Mouse (Mus musculus) embryo, embryonic 11.5 days (tissue): ENCODE results near the gene Actrt2.

Experiments
- DNase-seq: peaks from one replicate; pipeline ENCODE4 v3.0.0-alpha.2; 2012; ENCODE audit warnings: low read depth, low spot score

Actrt2 gene

DNA sequence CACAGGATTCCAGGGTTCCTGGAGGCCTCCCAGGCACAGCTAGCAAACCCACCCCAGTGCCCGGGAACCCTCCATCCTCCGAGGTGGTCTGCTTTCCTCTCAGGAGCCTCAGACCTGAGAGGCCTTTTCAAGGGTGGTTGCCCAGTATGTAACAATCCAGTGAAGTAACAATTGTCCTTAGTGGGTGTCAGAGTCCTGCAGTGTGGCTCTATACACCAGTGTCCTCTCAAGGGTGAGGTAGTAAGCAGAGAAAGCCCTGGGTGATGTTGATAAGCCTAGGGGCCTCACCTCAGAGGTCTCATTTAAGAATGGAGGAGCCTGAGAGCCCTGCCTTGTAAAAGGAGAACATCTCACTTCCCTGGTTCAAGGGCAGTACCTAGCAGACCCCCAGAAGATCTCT, at the start of gene Actrt2:
TSS of gene Actrt2 (minus strand) at position 101 of the 400 bp plus-strand sequence.
- no peak for DNase-seq

DNA sequence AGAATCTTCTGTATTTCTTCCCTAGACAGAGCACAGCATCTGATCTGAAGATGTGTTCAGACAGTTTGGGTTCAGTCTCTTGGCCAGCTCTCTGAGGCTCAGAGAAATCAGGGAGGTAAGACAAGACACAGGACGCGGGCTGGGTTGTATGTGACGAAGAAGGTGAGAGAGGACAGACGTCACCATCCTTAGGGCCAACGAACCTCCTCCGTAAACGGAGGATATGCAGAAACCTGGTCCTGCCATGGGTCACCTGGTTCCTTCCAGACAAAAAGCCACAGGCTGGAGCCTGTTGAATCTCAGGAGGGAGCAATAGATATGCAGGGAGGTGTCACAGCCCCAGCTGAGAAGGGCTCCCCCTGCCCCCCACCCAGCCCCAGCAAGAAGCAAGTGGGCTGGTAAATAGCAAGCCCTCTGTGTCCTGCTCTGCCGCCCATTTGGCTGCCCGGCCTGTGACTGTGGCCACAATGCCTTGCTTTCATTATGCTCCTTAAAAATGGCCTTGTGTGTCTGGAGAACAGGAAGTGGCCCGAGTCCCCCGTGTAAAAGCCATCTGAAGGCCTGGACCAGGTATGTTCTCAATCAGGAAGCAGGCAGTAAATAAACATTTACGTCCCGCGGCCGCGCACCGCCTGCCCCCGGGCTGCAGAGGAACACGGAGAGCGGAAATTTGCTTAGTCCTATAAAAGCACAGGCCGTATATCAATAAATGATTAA, 41.9 kb upstream of the Actrt2 start:
- no peak for DNase-seq

DNA sequence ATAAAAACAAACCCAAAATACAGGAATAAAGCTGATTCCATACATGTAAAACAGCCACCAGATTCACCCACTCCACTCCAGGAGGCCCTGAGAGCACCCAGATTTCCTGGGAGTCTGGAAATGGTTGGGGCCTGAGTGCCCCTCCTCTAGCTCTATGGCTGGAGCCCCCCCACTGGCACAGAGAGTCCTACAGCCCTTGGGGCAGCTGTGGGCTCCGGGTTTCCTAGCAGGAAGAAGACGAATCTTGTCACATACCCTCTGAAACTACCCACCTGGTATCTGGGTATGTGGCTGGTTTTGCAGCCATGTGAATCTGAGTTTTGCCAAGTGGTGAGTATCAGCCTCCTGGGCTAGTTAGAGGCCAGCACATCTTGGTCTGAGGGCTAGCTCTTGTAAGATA, 41.1 kb upstream of the Actrt2 start:
- no peak for DNase-seq

DNA sequence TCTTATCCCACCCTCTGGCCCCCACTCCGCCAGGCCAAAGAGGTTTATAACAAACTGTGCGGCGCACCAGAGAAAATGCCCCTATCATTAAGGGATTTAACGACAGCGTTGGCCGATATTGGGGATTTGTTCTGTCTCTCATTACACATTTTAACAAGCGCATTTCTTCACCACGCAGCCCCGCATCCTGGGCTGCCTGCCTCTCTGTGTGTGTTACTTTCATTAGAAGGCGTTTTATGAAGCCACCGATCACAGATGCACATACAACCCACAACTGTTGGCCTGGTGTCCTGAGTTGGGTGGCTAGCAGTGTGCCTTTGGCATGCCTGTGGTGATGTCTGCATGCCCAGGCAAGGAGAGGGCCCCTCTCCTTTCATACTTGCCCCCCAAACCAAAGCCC, 40.6 kb upstream of the Actrt2 start:
- DNase-seq: no peak

DNA sequence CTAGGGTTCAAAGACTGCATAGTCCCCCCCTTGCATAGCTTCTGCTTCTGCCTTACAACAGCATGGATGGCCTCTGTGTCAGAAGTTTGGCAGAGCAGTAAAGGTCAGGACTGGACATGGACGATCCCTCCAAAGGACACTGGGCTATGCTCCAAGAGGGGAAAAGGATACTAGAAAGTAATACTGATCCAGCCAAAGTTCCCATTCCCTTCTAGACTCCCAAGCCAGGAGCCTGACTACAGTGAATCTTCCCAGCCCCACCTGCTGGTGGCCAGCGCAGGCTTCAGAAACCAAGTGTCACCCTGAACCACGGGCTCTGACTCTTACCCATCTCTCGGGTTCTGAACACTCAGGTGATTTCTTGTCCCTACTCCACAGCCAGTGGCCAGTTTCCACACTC, 39.9 kb upstream of the Actrt2 start:
- DNase-seq: no peak

DNA sequence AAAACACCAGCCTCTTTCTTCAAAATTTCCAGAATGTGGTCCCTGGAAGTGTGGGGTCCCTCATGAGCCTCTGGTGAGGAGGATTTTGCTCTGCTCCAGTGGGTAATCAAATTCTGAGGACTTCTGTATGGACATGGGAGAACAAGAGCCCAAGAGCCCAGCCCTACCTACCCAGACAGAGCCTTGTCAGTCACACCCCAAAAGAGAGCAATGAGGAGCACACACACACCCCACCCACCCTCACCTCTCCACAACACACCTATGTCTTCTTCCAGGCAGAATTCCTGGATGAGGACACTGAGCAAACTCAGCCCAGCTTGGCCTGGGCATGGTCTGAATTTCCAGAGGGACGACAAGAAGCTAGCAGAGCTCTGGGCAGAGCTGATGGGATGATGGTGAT, 38.8 kb upstream of the Actrt2 start:
- no peak for DNase-seq

DNA sequence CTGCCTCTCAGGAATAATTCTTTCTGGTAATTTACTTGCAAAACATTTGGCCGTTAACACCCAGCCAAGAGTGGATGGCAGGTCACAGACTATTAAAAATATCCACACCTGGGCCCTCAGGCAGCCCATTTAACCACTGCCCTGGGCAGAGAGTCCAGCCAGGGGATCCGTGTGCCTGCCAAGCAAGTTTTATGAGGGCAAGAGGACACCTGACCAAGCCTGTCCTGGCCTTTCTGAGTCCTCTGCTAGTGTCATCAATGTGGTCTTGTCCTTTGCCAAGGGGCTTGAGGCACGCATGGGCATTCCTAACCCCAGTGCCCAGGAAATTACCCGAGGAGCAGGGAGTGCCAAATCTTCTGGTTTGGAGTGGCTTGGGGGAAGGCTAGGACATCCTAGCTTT, 38.0 kb upstream of the Actrt2 start:
- no peak for DNase-seq

DNA sequence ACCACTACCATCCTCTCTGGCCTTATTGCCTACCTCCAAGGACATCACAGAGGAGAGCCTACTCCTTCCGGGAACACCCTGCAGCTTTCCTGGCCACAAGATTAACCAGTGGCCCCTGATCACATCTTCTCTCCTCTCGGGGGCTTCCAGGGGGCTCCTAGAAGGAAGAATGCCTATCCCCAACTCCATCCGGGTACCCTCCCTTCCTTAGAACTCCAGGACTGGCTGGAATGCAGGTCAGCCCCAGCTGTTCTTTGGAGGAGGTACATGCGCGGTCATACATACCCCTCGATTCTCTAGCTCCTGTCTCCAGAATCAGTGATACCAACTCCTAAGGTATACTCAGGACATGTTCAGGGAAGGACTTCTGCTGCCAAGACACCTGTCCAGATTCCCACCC, 37.4 kb upstream of the Actrt2 start:
- DNase-seq: no peak

DNA sequence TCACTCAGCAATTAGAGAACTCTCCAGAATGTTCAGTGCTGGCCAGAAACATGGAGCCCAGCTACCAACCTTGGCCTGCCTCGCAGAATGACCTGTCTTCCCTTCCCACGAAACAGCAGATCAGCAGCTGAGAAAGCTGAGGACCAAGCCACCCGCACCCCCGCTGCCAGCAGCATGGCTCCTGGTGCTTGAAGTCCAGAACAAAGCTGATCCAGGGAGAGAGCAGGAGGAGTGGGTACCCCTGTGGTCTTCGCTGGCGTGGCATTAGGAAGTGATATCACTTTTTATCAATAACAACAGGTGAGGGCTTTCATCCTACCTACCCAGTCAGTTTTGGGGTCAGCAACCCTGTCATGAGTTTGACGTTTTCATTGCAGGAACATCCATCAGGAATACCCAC, 36.9 kb upstream of the Actrt2 start:
- no peak for DNase-seq

DNA sequence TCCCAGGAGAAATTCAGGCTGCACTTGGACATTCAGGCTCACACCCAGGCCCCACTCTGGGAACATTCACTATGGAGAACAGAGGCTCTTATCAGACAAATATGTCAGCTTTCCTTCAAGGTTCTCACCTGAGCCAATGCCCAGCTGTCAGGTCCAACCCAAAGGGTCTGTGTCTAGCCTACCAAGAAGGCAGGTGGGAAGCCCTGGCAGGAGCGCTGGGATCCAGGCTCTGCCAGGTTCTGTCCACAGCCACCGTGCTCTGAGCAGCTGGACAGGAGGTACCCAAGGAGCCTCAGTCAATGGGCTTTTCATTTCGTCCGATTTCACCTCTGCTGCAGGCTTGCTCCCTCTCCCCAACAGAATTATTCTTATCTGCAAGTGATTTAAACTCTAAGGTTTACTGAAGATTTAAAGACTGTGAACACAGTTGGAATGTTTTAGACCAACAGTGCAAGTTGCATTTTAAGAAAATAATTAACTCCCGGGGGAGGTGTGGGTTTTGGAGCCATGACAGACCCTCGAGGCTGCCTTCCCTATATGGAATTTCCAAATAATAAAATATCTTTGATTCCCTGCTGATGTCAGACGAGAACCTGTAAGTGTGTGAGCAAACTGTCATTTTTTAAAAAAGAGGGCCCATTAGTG, 35.9 kb upstream of the Actrt2 start:
- DNase-seq: no peak

DNA sequence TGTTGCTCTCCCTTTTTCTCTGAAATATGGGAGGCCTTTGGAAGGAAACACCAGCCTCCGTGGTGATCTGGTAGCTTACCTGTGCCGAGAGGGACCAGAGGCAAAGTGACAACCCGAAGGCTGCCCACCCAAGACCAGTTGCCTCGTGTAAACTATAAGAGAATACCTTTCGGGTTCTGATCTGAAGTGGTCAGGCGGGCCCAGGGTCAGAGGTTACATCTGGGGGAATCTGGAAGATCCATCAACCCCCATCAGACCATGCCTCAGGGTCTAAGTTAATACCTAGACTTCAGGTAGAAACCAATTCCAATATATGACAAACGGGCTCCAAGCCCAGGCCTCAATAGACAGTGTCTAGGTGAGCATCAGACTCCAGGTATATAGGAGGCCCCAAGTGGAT, 35.3 kb upstream of the Actrt2 start:
- DNase-seq: no peak

DNA sequence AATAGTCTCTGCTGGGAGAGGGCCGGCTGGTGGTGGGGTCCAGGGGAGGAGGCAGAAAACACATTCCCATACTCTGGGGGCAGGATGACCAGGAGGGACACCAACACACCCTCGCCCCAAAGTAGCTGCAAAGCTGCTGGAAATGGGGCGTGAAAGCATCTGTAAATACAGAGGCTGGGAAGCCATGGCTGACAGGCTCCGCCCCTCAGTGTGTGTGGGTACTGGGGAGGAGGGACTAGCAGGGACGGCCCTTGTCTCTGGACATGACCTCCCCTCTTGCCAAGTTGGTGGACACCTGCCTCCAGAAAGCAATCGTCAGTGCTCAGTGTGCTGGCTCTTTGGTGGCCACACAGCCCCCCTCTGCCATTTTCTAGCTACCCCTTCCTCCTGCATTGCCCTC, 34.5 kb upstream of the Actrt2 start:
- DNase-seq: no peak

DNA sequence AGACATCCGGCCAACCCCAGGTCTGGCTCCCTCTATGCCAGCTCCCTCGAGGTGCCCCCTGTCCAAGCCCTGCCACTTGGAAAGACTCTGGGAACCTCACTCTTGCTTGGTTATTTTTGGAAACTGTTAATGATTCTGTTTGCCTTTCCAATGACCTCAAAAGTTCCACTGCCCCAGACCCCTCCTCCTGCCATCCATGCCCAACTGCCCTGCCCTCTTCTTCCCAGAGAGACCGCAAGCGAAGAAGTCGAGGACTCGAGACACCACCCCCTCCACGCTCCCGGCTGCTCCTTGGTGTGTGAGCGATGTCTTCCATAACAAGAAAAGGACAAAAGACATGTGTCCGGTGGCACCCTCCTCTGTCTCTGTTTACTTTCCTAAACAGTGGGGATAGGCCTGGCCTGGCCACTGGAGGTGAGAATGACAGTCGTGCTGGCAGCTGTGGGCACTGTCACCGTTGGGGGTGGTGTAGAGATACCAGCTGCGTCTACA, 33.3 kb upstream of the Actrt2 start:
- DNase-seq: no peak

DNA sequence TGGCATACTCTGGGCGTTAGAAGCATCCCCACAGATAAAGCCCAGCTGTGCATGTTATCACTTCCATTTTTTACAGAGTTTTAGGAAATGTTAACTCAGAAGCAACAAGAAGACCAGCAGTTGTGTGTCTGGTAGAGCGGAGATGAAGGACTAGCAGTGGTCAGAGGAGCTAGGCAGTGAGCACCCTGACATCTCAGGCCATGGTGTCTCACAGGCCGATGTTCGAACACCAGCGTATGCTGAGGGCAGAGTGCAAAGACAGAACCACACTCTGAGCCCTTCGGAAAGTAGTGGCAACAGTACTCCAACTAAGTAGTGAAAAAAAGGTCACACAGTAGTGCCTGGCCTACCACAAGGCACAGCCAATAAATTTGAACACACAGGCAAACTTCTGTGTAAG, 32.8 kb upstream of the Actrt2 start:
- DNase-seq: no peak

DNA sequence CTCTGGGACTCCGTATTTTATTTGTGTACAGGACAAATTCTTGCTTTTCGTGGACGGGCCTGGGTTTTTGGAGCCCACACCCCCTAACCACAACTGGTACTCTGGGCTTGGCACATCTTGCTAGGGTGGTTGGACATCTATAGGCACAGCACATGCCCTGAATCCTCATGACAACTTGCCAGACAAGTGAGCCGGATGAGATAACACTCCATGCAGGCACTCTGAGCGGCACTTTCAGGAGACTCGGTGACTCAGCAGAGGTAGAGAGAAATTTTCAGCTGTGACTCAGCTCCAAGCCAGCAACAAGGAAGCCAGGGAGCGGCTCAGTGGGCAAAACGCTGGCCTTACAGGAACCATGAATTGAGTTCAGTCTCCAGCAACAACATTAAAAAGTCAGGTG, 31.6 kb upstream of the Actrt2 start:
- no peak for DNase-seq

DNA sequence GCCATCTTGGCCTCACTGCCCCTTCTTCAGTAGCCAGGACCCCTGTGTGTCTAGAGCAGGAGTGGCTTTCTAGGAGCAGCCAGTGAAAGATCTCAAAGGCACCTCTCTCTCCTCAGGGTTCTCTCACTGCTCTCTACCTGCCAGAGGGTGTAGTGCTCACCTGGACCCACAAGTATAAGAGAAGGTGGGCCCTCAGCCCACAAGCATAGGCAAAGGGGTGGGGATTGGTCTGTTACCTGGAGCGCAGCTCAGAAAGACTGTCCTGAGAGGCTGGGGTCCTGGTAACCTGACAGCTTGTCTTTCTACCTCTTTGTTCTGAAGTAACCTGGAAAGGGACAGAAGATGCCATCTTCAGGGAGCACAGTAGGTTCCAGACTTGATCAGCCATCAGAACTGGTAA, 31.0 kb upstream of the Actrt2 start:
- no peak for DNase-seq

DNA sequence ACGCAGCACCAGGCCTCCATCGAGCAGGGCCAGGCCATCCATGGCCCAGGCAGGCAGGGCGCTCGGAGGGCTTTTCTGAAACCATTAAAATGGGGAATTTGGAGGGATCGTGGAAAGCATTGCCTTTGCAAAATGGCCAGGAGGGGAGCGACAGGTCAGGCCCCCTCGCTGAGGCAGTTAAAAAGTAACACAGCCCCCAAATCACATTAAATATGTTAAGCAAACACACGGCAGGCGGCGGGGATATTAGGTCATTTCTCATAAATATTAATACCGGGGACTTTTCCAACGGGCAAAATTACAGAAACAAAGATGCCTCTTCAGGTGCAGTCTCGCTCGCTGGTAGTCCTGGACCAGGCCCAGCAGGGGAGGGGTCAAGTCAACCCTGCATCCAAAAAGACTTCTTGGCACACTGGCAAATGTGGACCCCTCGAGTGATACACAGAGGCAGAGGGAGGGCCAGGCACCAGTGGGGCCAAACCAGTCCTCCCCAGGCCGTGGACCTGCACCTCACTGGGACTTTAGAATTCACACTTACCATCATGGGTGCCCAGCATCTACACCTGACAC, 30.4 kb upstream of the Actrt2 start:
- no peak for DNase-seq

DNA sequence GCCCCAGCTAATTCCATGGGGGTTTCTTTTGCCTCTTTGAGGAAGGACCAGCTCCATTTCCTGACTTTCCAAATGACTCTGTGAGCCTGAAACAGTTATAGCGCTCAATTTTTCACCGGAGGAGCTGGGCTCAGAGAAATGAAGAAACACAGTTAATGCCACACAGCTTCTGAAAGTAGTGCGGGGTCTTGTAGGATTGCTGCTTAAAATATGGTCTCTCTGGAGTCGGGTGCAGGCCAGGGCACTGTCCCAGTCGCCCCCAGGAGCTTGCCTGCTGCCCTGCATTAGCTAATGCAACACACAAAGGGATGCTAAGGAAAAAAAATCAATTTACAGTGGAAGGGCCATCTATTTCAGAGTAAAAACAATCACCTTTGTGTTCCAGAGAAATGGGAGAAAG, 29.8 kb upstream of the Actrt2 start:
- no peak for DNase-seq

DNA sequence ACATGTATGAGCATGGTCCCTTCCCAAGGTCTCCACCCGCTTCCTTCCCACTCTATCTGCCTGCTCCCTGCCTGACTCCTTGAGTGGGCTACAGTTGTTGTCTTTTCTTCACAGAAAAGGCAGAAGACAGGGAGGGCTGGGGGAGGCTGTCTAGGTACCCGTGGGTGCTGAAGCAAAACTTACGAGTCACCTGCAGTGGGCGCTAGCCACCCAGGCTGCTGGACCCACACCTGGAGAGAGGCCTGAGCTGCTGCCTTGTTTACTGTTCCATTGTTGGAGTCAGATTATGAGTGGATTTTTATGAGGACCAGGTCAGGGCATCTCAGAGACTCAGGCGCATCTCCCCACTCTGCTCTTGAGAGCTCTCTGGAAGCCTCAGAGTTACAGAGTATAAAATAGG, 28.9 kb upstream of the Actrt2 start:
- no peak for DNase-seq

DNA sequence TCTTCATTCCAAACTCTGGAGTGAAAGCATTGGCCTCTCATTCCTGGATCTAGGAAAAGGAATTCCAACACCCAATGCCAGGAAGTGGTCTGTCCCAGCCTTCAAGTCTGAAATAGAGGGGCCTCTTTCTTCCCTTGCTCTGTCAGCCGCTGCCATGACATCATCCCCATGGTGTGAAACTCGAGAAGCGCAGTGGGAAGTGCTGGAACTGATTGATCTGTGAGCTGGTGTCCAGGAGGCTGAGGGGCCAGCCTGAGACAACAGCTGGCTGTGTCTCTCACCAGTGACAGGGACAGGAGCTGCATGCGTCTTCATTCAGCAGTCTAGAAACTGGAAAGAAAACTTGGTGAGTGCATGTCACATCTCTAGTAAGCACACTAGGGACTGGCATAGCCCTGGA, 28.5 kb upstream of the Actrt2 start:
- DNase-seq: no peak

DNA sequence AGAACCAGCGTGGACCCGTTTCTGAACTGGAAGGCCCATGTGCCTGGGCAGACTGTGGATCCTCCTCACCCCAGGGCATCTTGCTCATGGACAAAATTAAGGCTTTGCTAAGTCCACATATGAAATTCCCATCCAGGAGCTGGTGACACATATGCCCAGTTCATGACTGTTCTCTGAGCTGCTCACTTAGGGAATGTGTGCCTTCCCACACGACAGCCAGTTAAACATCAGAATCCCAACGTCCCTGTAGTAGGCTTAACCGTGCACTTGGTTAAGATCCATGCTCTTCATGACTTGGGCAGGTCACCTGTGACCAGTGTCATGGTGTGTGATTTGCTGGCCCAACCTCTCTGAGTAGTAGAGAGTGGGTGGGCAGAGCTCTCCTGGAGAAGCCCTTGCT, 26.7 kb upstream of the Actrt2 start:
- DNase-seq: no peak

DNA sequence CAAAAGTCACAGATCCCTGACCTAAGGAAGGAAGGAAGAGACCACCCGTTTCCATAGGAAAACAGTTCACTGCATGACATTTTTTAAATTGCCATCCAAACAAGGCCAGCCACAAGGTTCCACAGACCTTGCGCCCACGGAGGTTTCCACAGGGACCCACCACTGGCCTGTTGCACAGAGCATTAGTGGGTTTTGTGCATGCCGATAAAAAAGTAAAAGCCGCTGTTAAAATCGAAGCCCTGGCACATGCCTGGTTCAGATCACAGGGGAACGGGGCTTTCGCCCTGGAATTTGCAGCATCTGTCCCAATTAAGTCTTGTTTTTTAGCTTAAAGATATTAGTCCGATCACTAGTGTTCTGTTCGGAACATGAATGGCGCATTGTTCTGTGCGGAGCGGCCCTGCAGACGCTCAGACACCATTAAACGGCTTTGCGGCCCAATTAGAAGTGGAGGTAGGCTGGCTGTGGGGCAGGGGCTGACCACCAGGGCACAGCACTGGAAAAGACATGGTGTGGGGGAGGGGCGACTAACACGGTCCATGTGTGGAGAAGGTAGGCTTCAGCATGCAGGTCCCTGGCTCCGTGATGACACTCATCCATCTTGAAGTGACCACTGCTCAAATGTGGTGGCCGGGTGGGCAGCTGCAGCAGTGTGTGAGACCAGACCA, 25.8 kb upstream of the Actrt2 start:
- no peak for DNase-seq
